Mouse (Mus musculus) testis, adult 2 months (tissue): ENCODE results near the gene Mfsd4b1.

Experiments used
- CTCF ChIP-seq: fragments of 200-500 bp; IDR thresholded peaks from 2 replicates; pipeline ENCODE4 v1.5.1; 2012; ENCODE audit warnings: low read depth, mild to moderate bottlenecking, inconsistent platforms, low read length, moderate library complexity; ENCODE audit not compliant: control insufficient read depth, insufficient read depth, insufficient replicate concordance
- POLR2A ChIP-seq: fragments of 200-500 bp; IDR thresholded peaks from 2 replicates; pipeline ENCODE4 v1.6.1; 2012; ENCODE audit warnings: low read depth, mild to moderate bottlenecking, inconsistent platforms, low read length, moderate library complexity; ENCODE audit not compliant: control insufficient read depth

GRCm38 (mm10) chr10:40051997-40052396 lies 26.9 kb upstream of the Mfsd4b1 start:
- TF ChIP-seq CTCF (no peak), POLR2A (no peak)
